Mouse (Mus musculus) neutrophil, adult 83 days (primary cell): Measurements from ENCODE around the gene Ppp6c. TPM values are rescaled to one million over a fixed set of nuclear protein-coding genes. Genes with fewer than 3 reads are reported as not detected.

ENCODE experiments used
- total RNA-seq, 2 experiments: library from RNA; stranded (reverse); gene quantifications; one replicate each; pipeline ENCODE4 v1.2.4; 2023

Ppp6c gene
- 10 to 100 TPM; 67.1 to 69.9 TPM for total RNA-seq

GRCm38 (mm10) chr2:39226019-39226640 is at the start of gene Ppp6c:
Gene Ppp6c, minus strand, starts transcription at chr2:39226451.

GRCm38 (mm10) chr2:39190561-39191056 is 35.6 kb downstream of the Ppp6c start, which contains the start of gene Scai:
Gene Scai, minus strand, starts transcription at chr2:39190734.

Other genes with a start within 250 kb of the Ppp6c start
- gene Wdr38, start 229.0 kb downstream of the Ppp6c start, total RNA-seq: under 1 TPM in 1 of 2 experiments, not detected in 1; 0.33 TPM
- gene Arpc5l, start 221.1 kb downstream of the Ppp6c start, total RNA-seq: 10 to 100 TPM; 29.3 to 31.7 TPM
- 100 to 1,000 TPM; 298 to 331 TPM for gene Rpl35, start 220.8 kb downstream of the Ppp6c start, total RNA-seq
- 10 to 100 TPM; 16.9 TPM for gene Golga1, start 160.9 kb downstream of the Ppp6c start, total RNA-seq
- 10 to 100 TPM; 11.5 to 13.7 TPM for gene Scai, start 35.7 kb downstream of the Ppp6c start, total RNA-seq